Mouse (Mus musculus): ENCODE measurements around the gene Gna15. TPM values are rescaled to one million over a fixed set of nuclear protein-coding genes. Genes with fewer than 3 reads are reported as not detected.

Gene Gna15
- polyA plus RNA-seq, 1 experiment from 2014 or later, result 11.3 TPM

DNA sequence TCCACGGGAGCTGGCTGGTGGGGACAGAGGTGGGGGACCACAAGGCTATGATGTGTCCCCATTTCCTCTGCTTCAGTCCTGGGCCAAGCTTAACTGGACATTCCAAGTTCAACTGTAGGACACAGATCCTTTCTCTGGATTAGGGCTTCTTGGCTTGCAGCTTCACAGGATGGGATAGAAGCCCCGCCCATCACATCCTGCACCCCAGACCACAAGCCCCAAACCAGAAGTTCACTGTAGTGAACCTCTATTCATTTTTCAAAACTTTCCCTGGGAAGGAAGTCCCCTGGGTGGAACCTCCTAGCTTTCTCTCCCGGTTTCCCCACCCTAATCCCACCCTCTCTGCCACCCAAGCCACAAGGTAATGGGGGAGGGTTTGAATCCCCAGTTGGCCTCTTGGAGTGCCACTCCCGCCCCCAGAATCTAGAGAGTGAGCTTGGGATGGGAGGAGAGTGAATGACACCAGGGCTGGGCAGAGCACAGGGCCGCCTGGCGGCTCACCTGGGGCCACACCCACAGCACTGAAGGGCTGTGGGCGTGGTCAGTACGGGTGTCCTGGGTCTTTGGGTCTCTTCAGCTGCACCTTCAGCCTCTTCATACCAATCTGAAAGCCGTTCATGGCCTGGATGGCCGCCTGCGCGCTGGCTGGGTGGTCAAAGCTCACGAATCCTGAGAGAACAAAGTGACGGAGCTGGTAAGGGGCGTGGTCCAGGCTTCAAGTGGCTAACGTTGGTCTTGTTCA, 62.2 kb downstream of the Gna15 start:
- no peaks in the 10 kb centered on the region for H3K36me3 ChIP-seq (ENCODE audit: control insufficient read depth, insufficient read depth, low read length)
- no peak for ATAC-seq (replicated peaks; ENCODE audit: low FRiP score)
- 5% methylated on average over 16 of the region's 16 CpGs for WGBS
- H3K4me2 ChIP-seq, result peak overlapping the region; percentile 31; the same call in 1 of the 2 replicates
- H3K27ac ChIP-seq (ENCODE audit: low read depth, low read length), result no peak overlapping the region
- no peak for DNase-seq (ENCODE audit: low spot score)
- H3K4me3 ChIP-seq (ENCODE audit: low read depth, low read length), result peak overlapping the region; percentile 15; the same call in 1 of the 2 replicates
- H3K9me3 ChIP-seq (ENCODE audit: control insufficient read depth, low read length), result no peaks in the 10 kb centered on the region
- H3K4me1 ChIP-seq (replicated peaks; ENCODE audit: control insufficient read depth, insufficient read depth, low read length), result peaks cover 14% of the 10 kb centered on the region
- H3K9ac ChIP-seq (ENCODE audit: low read depth, low read length), result no peak overlapping the region
- peaks cover 96% of the 10 kb centered on the region for H3K27me3 ChIP-seq (replicated peaks; ENCODE audit: control insufficient read depth, insufficient read depth, low read length)

DNA sequence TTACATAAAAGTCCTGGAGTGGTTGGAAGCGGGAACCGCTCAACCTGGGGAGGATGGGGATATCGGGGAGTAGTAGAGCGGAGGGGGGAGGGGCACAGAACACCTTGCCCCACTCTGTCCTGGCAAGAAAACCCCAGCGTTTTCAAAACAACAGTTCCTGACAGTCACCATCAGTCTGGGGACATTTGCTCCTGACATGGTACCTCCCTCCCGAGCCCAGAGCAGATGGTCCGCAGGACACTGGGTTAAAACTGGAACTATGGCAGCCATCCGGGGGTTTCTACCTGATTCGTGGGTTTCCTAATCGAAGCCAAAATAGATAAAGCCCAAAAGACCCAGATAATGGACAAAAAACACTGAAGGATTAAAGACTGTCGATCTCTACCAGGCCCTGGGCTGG, 63.1 kb downstream of the Gna15 start:
- Histone ChIP-seq H3K27me3 (replicated peaks; ENCODE audit: control insufficient read depth, insufficient read depth, low read length) (peaks cover 96% of the 10 kb centered on the region), H3K4me2 (no peak overlapping the region), H3K9ac (ENCODE audit: low read depth, low read length) (no peak overlapping the region), H3K36me3 (ENCODE audit: control insufficient read depth, insufficient read depth, low read length) (no peaks in the 10 kb centered on the region), H3K27ac (ENCODE audit: low read depth, low read length) (no peak overlapping the region), H3K9me3 (ENCODE audit: control insufficient read depth, low read length) (no peaks in the 10 kb centered on the region), H3K4me3 (ENCODE audit: low read depth, low read length) (no peak overlapping the region), H3K4me1 (replicated peaks; ENCODE audit: control insufficient read depth, insufficient read depth, low read length) (peaks cover 14% of the 10 kb centered on the region)
- WGBS, result 34% methylated on average over 11 of the region's 11 CpGs
- DNase-seq (ENCODE audit: low spot score) (no peak), ATAC-seq (replicated peaks; ENCODE audit: low FRiP score) (no peak)

DNA sequence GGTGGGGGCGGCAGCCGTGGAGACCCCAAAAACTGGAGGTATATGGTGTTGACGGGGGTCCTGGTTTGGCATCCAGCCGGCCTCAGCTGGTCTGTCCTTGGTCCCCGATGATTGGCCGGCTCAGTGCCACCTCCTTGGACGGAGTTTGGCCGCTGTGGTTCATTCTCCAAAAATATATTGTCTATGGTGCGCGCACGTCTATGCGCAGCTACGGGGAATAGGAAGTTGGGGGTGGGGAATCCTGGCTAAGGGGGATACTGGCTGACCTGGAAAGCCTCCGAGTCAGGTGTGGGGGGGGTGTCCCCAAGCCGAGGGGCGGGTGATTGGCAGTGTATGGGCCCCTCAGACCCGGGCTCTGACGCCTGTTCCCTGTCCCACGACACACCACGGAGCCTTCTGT, 63.6 kb downstream of the Gna15 start:
- Histone ChIP-seq H3K9me3 (ENCODE audit: control insufficient read depth, low read length) (no peaks in the 10 kb centered on the region), H3K4me3 (ENCODE audit: low read depth, low read length) (no peak overlapping the region), H3K27me3 (replicated peaks; ENCODE audit: control insufficient read depth, insufficient read depth, low read length) (peaks cover 96% of the 10 kb centered on the region), H3K27ac (ENCODE audit: low read depth, low read length) (no peak overlapping the region), H3K4me1 (replicated peaks; ENCODE audit: control insufficient read depth, insufficient read depth, low read length) (peaks cover 14% of the 10 kb centered on the region), H3K4me2 (no peak overlapping the region), H3K36me3 (ENCODE audit: control insufficient read depth, insufficient read depth, low read length) (no peaks in the 10 kb centered on the region), H3K9ac (ENCODE audit: low read depth, low read length) (no peak overlapping the region)
- 20% methylated on average over 20 of the region's 20 CpGs for WGBS
- ATAC-seq (replicated peaks; ENCODE audit: low FRiP score), result no peak
- DNase-seq (ENCODE audit: low spot score), result no peak

DNA sequence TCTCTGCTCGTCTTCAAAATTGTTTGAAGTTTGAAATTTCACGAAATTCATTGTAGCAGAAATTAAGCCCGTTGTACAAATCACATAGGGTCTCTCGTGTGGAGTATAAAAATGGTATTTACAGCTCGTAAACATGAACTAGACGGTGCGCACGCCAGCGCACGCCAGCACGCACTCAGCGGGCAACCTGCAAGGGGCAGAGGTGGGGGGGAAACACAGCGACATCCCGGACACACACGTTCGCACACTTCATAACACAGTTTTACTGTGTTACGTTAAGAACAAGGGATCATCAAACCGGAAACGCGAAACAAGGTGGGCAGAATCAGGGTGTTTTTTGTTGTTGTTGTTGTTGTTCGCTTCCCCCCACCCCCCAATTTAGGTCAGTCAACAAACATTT, 64.6 kb downstream of the Gna15 start:
- H3K27me3 ChIP-seq (replicated peaks; ENCODE audit: control insufficient read depth, insufficient read depth, low read length), result peaks cover 97% of the 10 kb centered on the region
- no peak overlapping the region for H3K4me2 ChIP-seq
- no peak overlapping the region for H3K27ac ChIP-seq (ENCODE audit: low read depth, low read length)
- peaks cover 8% of the 10 kb centered on the region for H3K4me1 ChIP-seq (replicated peaks; ENCODE audit: control insufficient read depth, insufficient read depth, low read length)
- no peak for ATAC-seq (replicated peaks; ENCODE audit: low FRiP score)
- 65% methylated on average over 21 of the region's 21 CpGs for WGBS
- no peak overlapping the region for H3K4me3 ChIP-seq (ENCODE audit: low read depth, low read length)
- H3K9ac ChIP-seq (ENCODE audit: low read depth, low read length), result no peak overlapping the region
- no peak for DNase-seq (ENCODE audit: low spot score)
- no peaks in the 10 kb centered on the region for H3K36me3 ChIP-seq (ENCODE audit: control insufficient read depth, insufficient read depth, low read length)
- no peaks in the 10 kb centered on the region for H3K9me3 ChIP-seq (ENCODE audit: control insufficient read depth, low read length)

DNA sequence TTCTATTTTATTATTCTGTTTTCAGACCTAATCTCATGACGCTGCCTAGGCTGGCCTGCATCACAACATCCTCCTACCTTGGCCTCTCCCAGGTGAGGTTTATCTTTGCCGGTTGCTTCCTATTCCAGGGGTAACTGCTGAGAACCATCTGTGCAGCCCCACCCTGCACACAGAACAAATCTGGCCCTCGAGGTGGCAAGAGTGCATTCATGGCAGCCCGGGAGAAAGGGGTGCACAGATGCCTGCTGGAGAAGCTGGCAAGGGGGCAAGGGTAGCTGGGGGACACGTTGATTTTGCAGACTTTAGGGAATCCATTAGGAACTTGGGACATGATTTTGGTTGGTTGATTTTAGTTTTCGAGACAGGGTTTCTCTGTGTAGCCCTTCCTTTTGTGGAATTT, 65.8 kb downstream of the Gna15 start:
- 75% methylated on average over 6 of the region's 6 CpGs for WGBS
- Histone ChIP-seq H3K27me3 (replicated peaks; ENCODE audit: control insufficient read depth, insufficient read depth, low read length) (peaks cover 97% of the 10 kb centered on the region), H3K9me3 (ENCODE audit: control insufficient read depth, low read length) (no peaks in the 10 kb centered on the region), H3K4me3 (ENCODE audit: low read depth, low read length) (no peak overlapping the region), H3K9ac (ENCODE audit: low read depth, low read length) (no peak overlapping the region), H3K4me1 (replicated peaks; ENCODE audit: control insufficient read depth, insufficient read depth, low read length) (peaks cover 3% of the 10 kb centered on the region), H3K36me3 (ENCODE audit: control insufficient read depth, insufficient read depth, low read length) (no peaks in the 10 kb centered on the region), H3K4me2 (no peak overlapping the region), H3K27ac (ENCODE audit: low read depth, low read length) (no peak overlapping the region)
- DNase-seq (ENCODE audit: low spot score) (no peak), ATAC-seq (replicated peaks; ENCODE audit: low FRiP score) (no peak)

DNA sequence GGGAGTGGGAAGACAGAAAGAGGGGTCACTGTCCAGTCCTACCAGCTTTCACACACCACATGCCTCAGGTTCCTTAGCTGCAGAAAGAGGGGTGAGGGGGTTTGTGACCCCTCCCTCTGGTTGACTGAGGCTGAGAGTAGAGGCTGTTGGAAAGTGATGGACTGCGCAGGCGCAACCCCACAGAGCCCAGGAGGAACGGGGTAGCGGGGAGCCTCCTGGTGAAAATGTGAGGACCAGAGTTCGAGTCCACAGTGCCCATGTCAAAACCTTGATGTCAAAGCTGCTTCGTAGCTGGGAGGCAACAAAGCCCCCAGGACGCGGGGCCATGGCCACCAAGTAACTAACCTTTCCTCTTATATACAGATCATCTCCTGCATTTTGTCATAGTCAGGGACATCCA, 66.4 kb downstream of the Gna15 start:
- no peak for DNase-seq (ENCODE audit: low spot score)

DNA sequence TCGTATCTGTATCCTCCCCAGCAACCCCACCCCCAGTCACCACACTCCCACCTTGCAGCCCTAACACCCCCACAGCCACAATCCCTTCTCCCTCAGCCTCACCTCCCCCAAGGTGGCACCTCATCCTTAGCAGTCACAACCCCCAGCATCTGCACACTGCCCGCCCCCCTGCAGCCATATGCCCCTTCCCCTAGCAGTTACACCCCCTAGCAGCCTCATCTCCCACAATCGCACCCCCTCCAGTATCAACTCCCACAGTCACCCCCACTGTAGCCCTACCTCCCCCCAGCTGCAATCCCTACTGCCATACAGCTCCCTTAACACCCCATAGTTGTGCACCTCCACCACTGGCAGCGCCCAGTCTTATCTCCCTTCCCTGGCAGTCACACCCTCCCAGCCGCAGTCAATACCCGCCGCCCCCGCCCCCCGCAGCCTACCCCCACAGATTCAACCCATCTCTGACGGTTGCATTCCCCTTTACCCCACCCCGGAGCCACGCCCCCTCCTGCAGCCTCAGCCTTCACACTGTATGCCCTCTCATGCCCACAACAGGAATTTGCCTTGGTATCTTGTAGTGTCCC, 67.0 kb downstream of the Gna15 start:
- peaks cover 2% of the 10 kb centered on the region for H3K4me1 ChIP-seq (replicated peaks; ENCODE audit: control insufficient read depth, insufficient read depth, low read length)
- no peaks in the 10 kb centered on the region for H3K9me3 ChIP-seq (ENCODE audit: control insufficient read depth, low read length)
- no peak overlapping the region for H3K4me2 ChIP-seq
- peaks cover 97% of the 10 kb centered on the region for H3K27me3 ChIP-seq (replicated peaks; ENCODE audit: control insufficient read depth, insufficient read depth, low read length)
- H3K4me3 ChIP-seq (ENCODE audit: low read depth, low read length), result no peak overlapping the region
- no peak for DNase-seq (ENCODE audit: low spot score)
- ATAC-seq (replicated peaks; ENCODE audit: low FRiP score), result no peak
- 31% methylated on average over 12 of the region's 12 CpGs for WGBS
- H3K36me3 ChIP-seq (ENCODE audit: control insufficient read depth, insufficient read depth, low read length), result no peaks in the 10 kb centered on the region
- no peak overlapping the region for H3K9ac ChIP-seq (ENCODE audit: low read depth, low read length)
- no peak overlapping the region for H3K27ac ChIP-seq (ENCODE audit: low read depth, low read length)

More for the DNA sequence above, 66.4 kb downstream of the Gna15 start:
- 76% methylated on average over 8 of the region's 8 CpGs for WGBS
- no peak for ATAC-seq (replicated peaks; ENCODE audit: low FRiP score)
- no peak overlapping the region for H3K4me3 ChIP-seq (ENCODE audit: low read depth, low read length)
- H3K9ac ChIP-seq (ENCODE audit: low read depth, low read length), result no peak overlapping the region
- no peaks in the 10 kb centered on the region for H3K36me3 ChIP-seq (ENCODE audit: control insufficient read depth, insufficient read depth, low read length)
- peaks cover 97% of the 10 kb centered on the region for H3K27me3 ChIP-seq (replicated peaks; ENCODE audit: control insufficient read depth, insufficient read depth, low read length)
- peaks cover 3% of the 10 kb centered on the region for H3K4me1 ChIP-seq (replicated peaks; ENCODE audit: control insufficient read depth, insufficient read depth, low read length)
- H3K27ac ChIP-seq (ENCODE audit: low read depth, low read length), result no peak overlapping the region
- no peaks in the 10 kb centered on the region for H3K9me3 ChIP-seq (ENCODE audit: control insufficient read depth, low read length)
- no peak overlapping the region for H3K4me2 ChIP-seq

DNA sequence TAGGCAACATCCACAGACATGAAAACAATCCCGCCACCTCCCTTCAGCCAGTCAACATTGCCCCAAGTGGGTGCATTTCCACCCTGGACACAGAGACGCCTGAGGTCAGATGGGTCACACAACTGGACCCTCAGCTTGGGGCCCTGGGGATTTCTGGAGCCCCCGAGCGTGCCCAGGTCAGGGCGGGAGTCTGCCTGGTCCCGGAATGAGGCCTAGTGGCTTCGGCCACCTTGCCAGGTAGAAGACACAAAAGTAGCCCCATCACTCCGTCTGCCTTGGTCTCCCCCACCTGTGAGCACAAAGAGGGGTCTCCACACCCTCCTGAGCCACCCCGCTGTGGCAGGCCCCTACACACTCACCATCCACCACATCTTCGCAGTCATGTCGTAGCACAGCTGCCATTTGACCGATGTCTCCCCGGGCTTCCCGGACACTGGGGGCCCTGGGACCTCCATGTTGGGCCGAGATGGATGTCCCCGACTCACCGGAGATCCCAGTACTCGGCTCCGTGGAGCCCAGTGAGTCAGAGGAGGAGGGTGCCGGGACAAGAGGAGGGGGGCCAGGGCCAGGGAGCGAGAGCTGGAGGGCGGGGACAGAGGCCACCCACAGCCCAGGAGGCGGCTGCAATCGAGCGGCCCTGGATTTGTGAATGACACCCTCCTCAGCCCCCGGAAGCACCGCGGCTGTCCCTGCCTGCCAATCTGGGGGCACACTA, 68.7 kb downstream of the Gna15 start, which contains the start of gene Nfic:
Gene Nfic (minus strand): TSS at position 455 of the 715 bp plus-strand sequence.
- no peak within 1 kb of the TSS for H3K4me3 ChIP-seq (ENCODE audit: low read depth, low read length)
- no peak for DNase-seq (ENCODE audit: low spot score)

More for the DNA sequence above, 68.7 kb downstream of the Gna15 start, which contains the start of gene Nfic:
- Histone ChIP-seq H3K4me1 (replicated peaks; ENCODE audit: control insufficient read depth, insufficient read depth, low read length) (no peaks in the 10 kb centered on the region), H3K4me2 (no peak within 1 kb of the TSS), H3K9me3 (ENCODE audit: control insufficient read depth, low read length) (no peaks in the 10 kb centered on the region), H3K36me3 (ENCODE audit: control insufficient read depth, insufficient read depth, low read length) (no peaks in the 10 kb centered on the region), H3K27me3 (replicated peaks; ENCODE audit: control insufficient read depth, insufficient read depth, low read length) (peaks cover 97% of the 10 kb centered on the region), H3K27ac (ENCODE audit: low read depth, low read length) (no peak within 1 kb of the TSS), H3K9ac (ENCODE audit: low read depth, low read length) (no peak within 1 kb of the TSS)
- ATAC-seq (replicated peaks; ENCODE audit: low FRiP score), result no peak
- WGBS, result 58% methylated on average over 28 of the region's 28 CpGs
